Mouse (Mus musculus) heart, embryonic 16.5 days (tissue): ENCODE results near the gene Gm11627. TPM values are rescaled to one million over a fixed set of nuclear protein-coding genes. Genes with fewer than 3 reads are reported as not detected.
A peak's percentile ranks its signal among the peaks of the same experiment; 100 is the strongest.
"Not testable (repeated sequence)": the region's sequence is repeated elsewhere in the genome, so short reads cannot be mapped to it uniquely, and the experiment has no call there.

Source experiments
- ATAC-seq: fragments of 200-750 bp; cut with Nextera tagmentation; replicated peaks from 2 replicates; pipeline ENCODE4 v1.8.0; 2017; ENCODE audit warnings: moderate number of reproducible peaks; ENCODE audit not compliant: insufficient read depth, low FRiP score; ENCODE audit errors: extremely low read depth
- H3K27ac ChIP-seq: fragments of 300-500 bp; sonication (generic); 2 replicates; pipeline ENCODE4 v1.5.1; 2014; ENCODE audit warnings: mild to moderate bottlenecking, low read length, control low read depth, moderate library complexity
- H3K27me3 ChIP-seq: fragments of 300-500 bp; sonication (generic); 2 replicates; pipeline ENCODE4 v1.6.1; 2014; ENCODE audit warnings: low read length, mixed read lengths; ENCODE audit not compliant: control insufficient read depth, insufficient read depth
- H3K36me3 ChIP-seq: fragments of 300-500 bp; sonication (generic); 2 replicates; pipeline ENCODE4 v1.6.1; 2014; ENCODE audit not compliant: control insufficient read depth, insufficient read depth
- H3K4me1 ChIP-seq: fragments of 300-500 bp; sonication (generic); 2 replicates; pipeline ENCODE4 v1.6.1; 2014; ENCODE audit warnings: low read length, mixed read lengths; ENCODE audit not compliant: control insufficient read depth, insufficient read depth
- H3K4me2 ChIP-seq: fragments of 300-500 bp; sonication (generic); 2 replicates; pipeline ENCODE4 v1.6.1; 2014; ENCODE audit warnings: low read depth, mild to moderate bottlenecking, control low read depth, low read length
- H3K4me3 ChIP-seq: fragments of 300-500 bp; sonication (generic); 2 replicates; pipeline ENCODE4 v1.5.1; 2014; ENCODE audit warnings: mild to moderate bottlenecking, control low read depth, low read length
- H3K9ac ChIP-seq: fragments of 300-500 bp; sonication (generic); 2 replicates; pipeline ENCODE4 v1.6.1; 2014; ENCODE audit warnings: low read length, control low read depth
- H3K9me3 ChIP-seq: fragments of 300-500 bp; sonication (generic); replicated peaks from 2 replicates; pipeline ENCODE4 v1.6.1; 2016; ENCODE audit warnings: low read length; ENCODE audit not compliant: control insufficient read depth
- WGBS: fragments of 180-500 bp; shearing (Covaris S2); extraction: QIAGEN DNeasy Blood & Tissue Kit; methylation state at CpG from one replicate; pipeline ENCODE4 v1.1.7; 2014; 5-methylcytosine and 5-hydroxymethylcytosine counted together
- polyA plus RNA-seq: library from polyadenylated mRNA; unstranded; fragments of >200 nt; fragmentation: Nextera tagmentation; extraction: Ambion mirVana; gene quantifications from 2 replicates; pipeline ENCODE4 v1.2.1, GENCODE M21; 2015

The Gm11627 gene
- polyA plus RNA-seq, 1 experiment from 2014 or later: 9.5 TPM

DNA sequence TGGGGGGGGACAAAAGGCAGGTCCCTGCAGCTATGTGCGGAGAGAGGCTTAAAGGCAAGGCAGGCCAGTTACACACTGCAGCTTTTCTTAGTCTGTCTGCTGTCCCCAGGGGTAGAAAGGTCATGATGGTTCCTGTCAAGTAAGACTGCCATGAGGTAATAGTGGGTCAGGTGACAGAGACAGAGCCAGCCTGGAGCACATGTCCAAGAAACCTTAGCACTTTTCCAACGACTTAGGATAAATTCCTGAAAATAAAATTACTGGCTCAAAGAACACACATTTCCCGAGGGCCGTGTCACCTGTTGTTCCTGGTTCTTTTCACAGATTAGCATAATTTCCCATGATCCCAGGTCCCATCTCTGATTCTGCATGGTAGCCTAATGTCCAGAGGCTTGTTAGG is 31.0 kb upstream of the Gm11627 start:
- Histone ChIP-seq H3K27me3 (no peaks in the 10 kb centered on the region), H3K9me3 (no peaks in the 10 kb centered on the region), H3K4me1 (peaks cover 29% of the 10 kb centered on the region), H3K4me2 (no peak overlapping the region), H3K27ac (no peak overlapping the region), H3K4me3 (no peak overlapping the region), H3K9ac (no peak overlapping the region), H3K36me3 (no peaks in the 10 kb centered on the region)
- 53% methylated on average over 4 of the region's 4 CpGs for WGBS
- ATAC-seq: no peak

DNA sequence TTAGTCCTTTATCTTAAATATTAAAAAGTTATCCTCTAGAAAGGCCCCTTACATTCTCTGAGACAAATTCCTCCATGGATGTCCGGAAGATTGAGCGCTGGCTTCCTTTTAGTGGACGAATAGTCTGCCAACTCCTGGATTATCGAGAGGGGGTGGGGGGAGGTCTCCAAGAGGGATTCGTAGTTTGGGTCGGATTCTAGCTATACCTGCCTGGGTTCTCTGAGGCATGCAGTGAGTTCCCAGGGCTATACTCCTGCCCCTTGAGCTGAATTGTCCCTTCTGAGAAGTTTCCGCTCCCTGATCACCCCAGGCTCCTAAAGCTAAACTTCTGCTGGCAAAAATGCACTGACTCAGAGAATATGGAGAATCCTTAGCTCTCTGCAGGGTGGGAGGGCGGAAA is 30.2 kb upstream of the Gm11627 start:
- no peak overlapping the region for H3K27ac ChIP-seq
- 58% methylated on average over 8 of the region's 8 CpGs for WGBS
- H3K4me2 ChIP-seq: no peak overlapping the region
- H3K4me3 ChIP-seq: no peak overlapping the region
- no peaks in the 10 kb centered on the region for H3K9me3 ChIP-seq
- ATAC-seq: no peak
- H3K36me3 ChIP-seq: no peaks in the 10 kb centered on the region
- H3K27me3 ChIP-seq: no peaks in the 10 kb centered on the region
- H3K4me1 ChIP-seq: peaks cover 29% of the 10 kb centered on the region
- no peak overlapping the region for H3K9ac ChIP-seq

DNA sequence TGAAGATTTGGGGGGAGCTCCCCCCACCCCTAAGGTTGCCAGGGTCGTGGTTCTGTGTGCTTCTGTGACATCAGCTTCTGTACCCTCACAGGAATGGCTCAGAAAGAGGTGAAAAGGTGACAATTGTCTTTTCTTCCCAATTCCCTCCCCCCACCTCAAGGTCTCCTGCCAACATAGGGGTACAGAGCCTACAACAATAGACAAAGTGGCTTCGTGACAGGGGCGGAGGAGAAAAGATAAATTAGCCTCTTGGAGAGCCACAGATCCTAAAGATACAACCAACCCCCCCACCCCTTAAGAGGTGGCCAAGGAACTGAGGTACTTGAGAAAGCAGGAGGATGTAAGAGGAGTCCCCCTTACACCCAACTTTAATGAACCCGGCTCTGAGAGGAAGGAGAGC is 29.4 kb upstream of the Gm11627 start:
- ATAC-seq: no peak
- Histone ChIP-seq H3K27me3 (no peaks in the 10 kb centered on the region), H3K9ac (0 out of 2 replicates have a peak overlapping the region, but pooled peaks have one; percentile 17), H3K27ac (peak overlapping the region; percentile 8), H3K4me2 (peak overlapping the region; percentile 78; the same call in 1 of the 2 replicates), H3K36me3 (no peaks in the 10 kb centered on the region), H3K4me3 (0 out of 2 replicates have a peak overlapping the region, but pooled peaks have one; percentile 62), H3K4me1 (peaks cover 29% of the 10 kb centered on the region), H3K9me3 (no peaks in the 10 kb centered on the region)
- 32% methylated on average over 4 of the region's 4 CpGs for WGBS

DNA sequence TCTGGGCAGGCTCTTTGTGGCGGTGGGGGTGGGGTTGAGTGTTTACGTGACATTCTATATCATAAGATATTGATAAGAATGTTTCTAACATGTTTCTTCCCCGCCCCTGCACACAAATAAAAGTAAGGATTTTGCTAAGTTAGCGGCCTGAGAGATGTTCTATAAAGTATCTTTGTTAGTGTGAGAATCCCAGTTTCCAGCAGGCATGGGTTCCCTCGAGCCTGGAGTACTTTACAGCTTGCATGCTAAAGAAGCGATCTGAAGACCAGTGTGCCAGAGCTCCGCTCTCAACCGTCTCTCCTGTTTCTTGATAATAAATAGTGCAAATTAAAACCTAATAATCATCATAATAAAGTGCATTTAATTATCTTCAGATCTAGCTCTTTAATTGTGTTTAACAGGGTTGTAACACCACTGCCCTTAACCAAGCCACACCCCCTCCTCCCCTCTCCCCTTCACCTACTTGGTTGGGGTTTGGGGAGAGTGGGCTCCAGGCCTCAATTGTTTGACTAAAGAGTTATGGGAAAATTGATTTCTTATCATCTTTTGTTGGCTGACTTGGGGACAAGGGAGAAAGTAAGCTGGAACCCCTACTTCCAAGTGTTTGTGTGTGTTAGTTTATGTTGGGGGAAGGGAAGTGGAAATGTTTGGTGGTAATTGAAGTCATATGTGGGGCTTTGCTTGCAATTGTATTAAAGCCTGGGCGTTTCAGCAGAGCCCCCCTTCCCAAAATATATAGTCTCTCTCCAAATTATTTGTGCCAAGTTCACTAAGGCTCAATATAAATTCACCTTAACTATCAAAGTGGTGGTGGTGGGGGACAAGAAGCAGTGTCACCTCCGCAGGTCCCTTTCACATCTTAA is 28.7 kb upstream of the Gm11627 start:
- Histone ChIP-seq H3K4me2 (peak overlapping the region; percentile 78), H3K9me3 (no peaks in the 10 kb centered on the region), H3K36me3 (no peaks in the 10 kb centered on the region), H3K4me3 (peak overlapping the region; percentile 62), H3K4me1 (peaks cover 29% of the 10 kb centered on the region), H3K27me3 (no peaks in the 10 kb centered on the region), H3K27ac (peak overlapping the region; percentile 94), H3K9ac (peak overlapping the region; percentile 80)
- WGBS: 25% methylated on average over 10 of the region's 10 CpGs
- no peak for ATAC-seq

DNA sequence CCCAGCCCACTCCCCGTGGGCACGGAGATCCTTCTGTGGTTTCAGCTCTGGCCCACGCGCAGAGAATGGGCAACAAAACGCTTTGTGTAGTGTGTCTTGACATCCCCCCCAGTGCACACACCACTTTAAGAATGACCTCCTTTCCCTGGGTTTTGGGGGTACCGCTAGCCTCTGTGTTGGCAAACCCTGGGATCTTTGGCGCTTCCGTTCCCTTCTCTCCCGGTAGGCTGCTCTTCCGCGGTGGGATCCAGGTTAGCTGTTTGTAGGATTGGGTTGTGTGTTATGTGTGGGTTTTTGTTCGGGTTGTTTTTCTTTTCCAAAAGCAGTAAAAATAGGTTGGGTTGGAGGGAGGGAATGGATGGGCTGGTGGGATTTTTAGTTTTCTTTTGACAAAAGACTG is 27.9 kb upstream of the Gm11627 start:
- Histone ChIP-seq H3K4me3 (peak overlapping the region; percentile 62), H3K4me1 (peaks cover 29% of the 10 kb centered on the region), H3K9ac (peak overlapping the region; percentile 80), H3K27ac (peak overlapping the region; percentile 94), H3K4me2 (peak overlapping the region; percentile 78)
- not testable (repeated sequence) for H3K9me3 ChIP-seq, H3K27me3 ChIP-seq, H3K36me3 ChIP-seq, ATAC-seq
- 6% methylated on average over 12 of the region's 12 CpGs for WGBS

DNA sequence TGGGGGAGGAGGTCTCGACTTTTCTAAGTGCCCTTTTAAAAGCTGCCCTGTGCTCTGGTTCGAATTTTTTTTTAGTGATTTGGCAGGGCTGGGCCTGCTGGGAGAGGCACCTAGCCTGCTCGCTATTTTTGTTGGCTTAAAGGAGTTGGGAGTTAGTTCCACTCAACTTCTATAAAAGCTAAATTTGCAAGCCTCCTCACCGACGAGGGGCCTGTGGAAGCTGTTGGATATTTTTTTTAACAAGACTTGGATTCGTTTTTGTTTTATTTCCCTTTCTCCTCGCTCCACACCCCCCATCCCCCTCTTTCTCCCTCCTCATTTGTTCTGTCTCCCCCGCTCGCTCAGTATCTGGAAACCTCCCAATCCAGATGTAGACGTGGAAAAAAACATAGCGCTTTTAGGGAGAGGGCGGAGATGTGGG is 27.5 kb upstream of the Gm11627 start:
- Histone ChIP-seq H3K4me3 (peak overlapping the region; percentile 62), H3K9me3 (no peaks in the 10 kb centered on the region), H3K4me2 (peak overlapping the region; percentile 78), H3K27ac (peak overlapping the region; percentile 94), H3K4me1 (peaks cover 29% of the 10 kb centered on the region), H3K27me3 (no peaks in the 10 kb centered on the region), H3K9ac (peak overlapping the region; percentile 80), H3K36me3 (no peaks in the 10 kb centered on the region)
- WGBS: 4% methylated on average over 12 of the region's 12 CpGs
- no peak for ATAC-seq

DNA sequence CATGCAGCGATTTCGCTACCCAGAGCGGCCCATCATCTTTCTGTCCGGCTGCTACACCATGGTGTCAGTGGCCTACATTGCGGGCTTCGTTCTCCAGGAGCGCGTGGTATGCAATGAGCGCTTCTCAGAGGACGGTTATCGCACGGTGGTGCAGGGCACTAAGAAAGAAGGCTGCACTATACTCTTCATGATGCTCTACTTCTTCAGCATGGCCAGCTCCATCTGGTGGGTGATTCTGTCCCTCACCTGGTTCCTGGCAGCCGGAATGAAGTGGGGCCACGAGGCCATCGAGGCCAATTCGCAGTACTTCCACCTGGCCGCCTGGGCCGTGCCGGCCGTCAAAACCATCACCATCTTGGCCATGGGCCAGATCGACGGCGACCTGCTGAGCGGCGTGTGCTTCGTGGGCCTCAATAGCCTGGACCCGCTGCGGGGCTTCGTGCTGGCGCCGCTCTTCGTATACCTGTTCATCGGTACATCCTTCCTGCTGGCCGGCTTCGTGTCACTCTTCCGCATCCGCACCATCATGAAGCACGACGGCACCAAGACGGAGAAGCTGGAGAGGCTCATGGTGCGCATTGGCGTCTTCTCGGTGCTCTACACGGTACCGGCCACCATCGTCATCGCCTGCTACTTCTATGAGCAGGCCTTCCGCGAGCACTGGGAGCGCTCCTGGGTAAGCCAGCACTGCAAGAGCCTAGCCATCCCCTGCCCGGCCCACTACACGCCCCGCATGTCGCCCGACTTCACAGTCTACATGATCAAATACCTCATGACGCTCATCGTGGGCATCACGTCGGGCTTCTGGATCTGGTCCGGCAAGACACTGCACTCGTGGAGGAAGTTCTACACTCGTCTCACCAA is 26.5 kb upstream of the Gm11627 start:
- Histone ChIP-seq H3K27ac (peak overlapping the region; percentile 94), H3K9me3 (no peaks in the 10 kb centered on the region), H3K36me3 (no peaks in the 10 kb centered on the region), H3K4me3 (peak overlapping the region; percentile 62), H3K4me2 (peak overlapping the region; percentile 78), H3K4me1 (peaks cover 23% of the 10 kb centered on the region), H3K27me3 (no peaks in the 10 kb centered on the region), H3K9ac (peak overlapping the region; percentile 80)
- ATAC-seq: no peak
- 2% methylated on average over 62 of the region's 62 CpGs for WGBS

DNA sequence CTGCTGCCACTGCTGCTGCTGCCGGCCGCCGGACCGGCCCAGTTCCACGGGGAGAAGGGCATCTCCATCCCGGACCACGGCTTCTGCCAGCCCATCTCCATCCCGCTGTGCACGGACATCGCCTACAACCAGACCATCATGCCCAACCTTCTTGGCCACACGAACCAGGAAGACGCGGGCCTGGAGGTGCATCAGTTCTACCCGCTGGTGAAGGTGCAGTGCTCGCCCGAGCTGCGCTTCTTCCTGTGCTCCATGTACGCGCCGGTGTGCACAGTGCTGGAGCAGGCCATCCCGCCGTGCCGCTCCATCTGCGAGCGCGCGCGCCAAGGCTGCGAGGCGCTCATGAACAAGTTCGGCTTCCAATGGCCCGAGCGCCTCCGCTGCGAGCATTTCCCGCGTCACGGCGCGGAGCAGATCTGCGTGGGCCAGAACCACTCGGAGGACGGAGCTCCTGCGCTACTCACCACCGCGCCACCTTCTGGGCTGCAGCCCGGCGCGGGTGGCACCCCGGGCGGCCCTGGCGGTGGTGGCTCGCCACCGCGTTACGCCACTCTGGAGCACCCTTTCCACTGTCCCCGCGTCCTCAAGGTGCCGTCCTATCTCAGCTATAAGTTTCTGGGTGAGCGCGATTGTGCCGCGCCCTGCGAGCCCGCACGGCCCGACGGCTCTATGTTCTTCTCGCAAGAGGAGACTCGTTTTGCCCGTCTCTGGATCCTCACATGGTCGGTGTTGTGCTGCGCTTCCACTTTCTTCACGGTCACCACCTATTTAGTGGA is 25.7 kb upstream of the Gm11627 start:
- peak overlapping the region; percentile 80 for H3K9ac ChIP-seq
- WGBS: under 1% methylated on average over 74 of the region's 74 CpGs
- peak; percentile 21; the same call in 1 of the 2 replicates for ATAC-seq
- no peaks in the 10 kb centered on the region for H3K36me3 ChIP-seq
- H3K4me3 ChIP-seq: peak overlapping the region; percentile 62
- peak overlapping the region; percentile 78 for H3K4me2 ChIP-seq
- peak overlapping the region; percentile 94 for H3K27ac ChIP-seq
- no peaks in the 10 kb centered on the region for H3K9me3 ChIP-seq
- peaks cover 19% of the 10 kb centered on the region for H3K4me1 ChIP-seq
- no peaks in the 10 kb centered on the region for H3K27me3 ChIP-seq
